Mouse (Mus musculus): ENCODE measurements around the gene Mttp. TPM values are rescaled to one million over a fixed set of nuclear protein-coding genes. Genes with fewer than 3 reads are reported as not detected.

The Mttp gene
- polyA plus RNA-seq, 1 experiment from 2014 or later, result 8.4 TPM

DNA sequence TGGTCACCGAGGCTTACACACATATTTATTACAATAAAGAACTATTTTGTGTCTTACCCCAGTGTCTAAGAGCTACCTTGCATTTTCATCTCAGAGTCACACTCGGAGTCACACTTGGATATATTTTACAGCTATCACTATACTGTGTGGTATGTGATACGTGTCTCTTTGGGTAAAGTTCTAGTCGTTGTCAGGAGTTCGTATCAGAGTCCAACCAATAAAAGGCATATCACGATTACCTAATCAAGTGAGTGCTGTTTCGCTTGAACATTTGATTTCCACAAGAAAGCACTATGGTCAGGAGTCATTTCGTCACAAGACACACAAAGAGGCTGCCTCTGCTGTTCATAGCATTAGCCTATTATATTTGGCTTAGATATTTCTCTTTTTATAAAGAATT, 11.3 kb downstream of the Mttp start:
- WGBS, result 84% methylated on average over 8 of the region's 8 CpGs

DNA sequence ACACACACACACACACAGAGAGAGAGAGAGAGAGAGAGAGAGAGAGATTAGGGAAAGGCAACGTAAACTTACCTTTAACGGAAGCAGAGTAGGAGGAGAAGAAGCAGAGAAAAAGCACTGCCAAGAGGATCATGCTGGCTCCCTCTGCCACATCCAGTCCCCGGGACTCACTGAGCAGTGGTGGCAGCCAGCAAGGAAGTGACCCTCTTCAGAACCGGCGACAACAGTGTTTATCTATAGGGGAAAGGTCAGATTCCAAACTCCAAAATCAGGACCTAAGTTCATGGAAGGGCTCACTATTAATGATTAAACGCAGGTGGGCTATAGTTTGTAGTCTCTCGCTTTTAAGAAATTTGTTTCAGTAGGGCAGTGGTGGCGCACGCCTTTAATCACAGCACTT, 13.6 kb downstream of the Mttp start:
- 44% methylated on average over 9 of the region's 9 CpGs for WGBS
- no peak for ATAC-seq (ENCODE audit: insufficient number of reproducible peaks, low FRiP score)
- Histone ChIP-seq H3K27me3 (replicated peaks) (no peaks in the 10 kb centered on the region), H3K9me3 (replicated peaks) (no peaks in the 10 kb centered on the region), H3K36me3 (no peaks in the 10 kb centered on the region), H3K4me1 (replicated peaks) (peaks cover 17% of the 10 kb centered on the region), H3K27ac (ENCODE audit: poor library complexity, severe bottlenecking) (no peak overlapping the region), H3K9ac (no peak overlapping the region), H3K4me3 (no peak overlapping the region), H3K4me2 (no peak overlapping the region)

More for the DNA sequence above, 11.3 kb downstream of the Mttp start:
- no peak overlapping the region for H3K27ac ChIP-seq (ENCODE audit: poor library complexity, severe bottlenecking)
- no peaks in the 10 kb centered on the region for H3K27me3 ChIP-seq (replicated peaks)
- no peak overlapping the region for H3K9ac ChIP-seq
- H3K4me3 ChIP-seq, result no peak overlapping the region
- no peaks in the 10 kb centered on the region for H3K9me3 ChIP-seq (replicated peaks)
- H3K4me2 ChIP-seq, result no peak overlapping the region
- no peaks in the 10 kb centered on the region for H3K36me3 ChIP-seq
- ATAC-seq (ENCODE audit: insufficient number of reproducible peaks, low FRiP score), result no peak
- peaks cover 17% of the 10 kb centered on the region for H3K4me1 ChIP-seq (replicated peaks)

- WGBS, result 58% methylated on average over 1 of the region's 1 CpGs
- Histone ChIP-seq H3K9me3 (replicated peaks) (no peaks in the 10 kb centered on the region), H3K9ac (no peak overlapping the region), H3K4me3 (no peak overlapping the region), H3K4me1 (replicated peaks) (peaks cover 15% of the 10 kb centered on the region), H3K27ac (ENCODE audit: poor library complexity, severe bottlenecking) (no peak overlapping the region), H3K36me3 (no peaks in the 10 kb centered on the region), H3K4me2 (no peak overlapping the region), H3K27me3 (replicated peaks) (no peaks in the 10 kb centered on the region)
- ATAC-seq (ENCODE audit: insufficient number of reproducible peaks, low FRiP score), result no peak
Measured at GRCm38 (mm10) chr3:138130692-138131091, 14.1 kb downstream of the Mttp start.

- peaks cover 15% of the 10 kb centered on the region for H3K4me1 ChIP-seq (replicated peaks)
- no peaks in the 10 kb centered on the region for H3K27me3 ChIP-seq (replicated peaks)
- H3K9me3 ChIP-seq (replicated peaks), result no peaks in the 10 kb centered on the region
- no peak overlapping the region for H3K9ac ChIP-seq
- no peaks in the 10 kb centered on the region for H3K36me3 ChIP-seq
- no peak overlapping the region for H3K4me2 ChIP-seq
- no peak for ATAC-seq (ENCODE audit: insufficient number of reproducible peaks, low FRiP score)
- WGBS, result 72% methylated on average over 6 of the region's 6 CpGs
- no peak overlapping the region for H3K27ac ChIP-seq (ENCODE audit: poor library complexity, severe bottlenecking)
- no peak overlapping the region for H3K4me3 ChIP-seq
Measured at GRCm38 (mm10) chr3:138129110-138129509, 15.7 kb downstream of the Mttp start.

DNA sequence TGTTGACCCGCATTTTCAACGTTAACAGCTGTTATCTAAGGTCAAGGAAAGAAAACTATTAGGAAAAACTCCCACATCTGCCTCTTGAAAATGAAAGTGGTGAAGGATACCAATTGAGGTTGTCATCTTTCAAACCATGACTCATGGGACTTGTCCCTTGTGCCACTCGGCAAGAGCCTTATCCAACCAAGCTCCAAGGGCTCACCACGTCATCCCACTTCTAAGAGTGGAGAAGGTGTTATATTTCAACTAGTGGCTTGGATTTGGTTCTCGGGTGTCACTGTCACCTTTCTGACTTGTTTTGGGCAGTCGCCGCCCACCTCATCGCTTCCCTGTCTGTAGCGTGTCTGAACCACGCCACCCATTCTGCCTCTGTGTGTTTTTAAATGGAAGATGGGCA, 20.9 kb downstream of the Mttp start:
- no peaks in the 10 kb centered on the region for H3K9me3 ChIP-seq (replicated peaks)
- ATAC-seq (ENCODE audit: insufficient number of reproducible peaks, low FRiP score), result no peak
- H3K27ac ChIP-seq (ENCODE audit: poor library complexity, severe bottlenecking), result no peak overlapping the region
- no peak overlapping the region for H3K4me3 ChIP-seq
- H3K9ac ChIP-seq, result no peak overlapping the region
- H3K4me1 ChIP-seq (replicated peaks), result peaks cover 10% of the 10 kb centered on the region
- no peak overlapping the region for H3K4me2 ChIP-seq
- whole genome bisulfite sequencing, result 71% methylated on average over 10 of the region's 10 CpGs
- H3K36me3 ChIP-seq, result no peaks in the 10 kb centered on the region
- no peaks in the 10 kb centered on the region for H3K27me3 ChIP-seq (replicated peaks)

DNA sequence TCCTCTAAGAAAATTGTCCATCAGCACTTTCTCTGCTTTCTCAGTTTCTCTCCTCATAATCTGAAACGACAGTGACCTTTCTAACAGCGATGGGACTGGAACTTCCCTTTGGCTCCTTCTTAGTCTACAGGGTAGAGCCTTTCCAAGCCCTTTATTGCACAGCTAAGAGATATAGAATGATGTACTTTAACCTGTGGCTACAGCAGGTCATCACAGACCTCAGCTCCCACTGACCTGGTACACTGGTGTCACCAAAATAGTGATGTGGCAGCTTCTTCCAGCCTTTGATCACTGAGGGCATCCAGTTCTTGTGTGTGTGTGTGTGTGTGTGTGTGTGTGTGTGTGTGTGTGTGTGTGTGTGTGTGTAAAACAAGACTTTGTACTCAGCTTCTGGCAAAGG, 23.3 kb downstream of the Mttp start:
- H3K9me3 ChIP-seq (replicated peaks), result no peaks in the 10 kb centered on the region
- peaks cover 24% of the 10 kb centered on the region for H3K4me1 ChIP-seq (replicated peaks)
- no peak overlapping the region for H3K4me2 ChIP-seq
- no peaks in the 10 kb centered on the region for H3K27me3 ChIP-seq (replicated peaks)
- no peak overlapping the region for H3K9ac ChIP-seq
- no peaks in the 10 kb centered on the region for H3K36me3 ChIP-seq
- no peak overlapping the region for H3K4me3 ChIP-seq
- no peak overlapping the region for H3K27ac ChIP-seq (ENCODE audit: poor library complexity, severe bottlenecking)
- WGBS, result 87% methylated on average over 2 of the region's 2 CpGs
- no peak for ATAC-seq (ENCODE audit: insufficient number of reproducible peaks, low FRiP score)

GRCm38 (mm10) chr3:138119444-138120105, 25.2 kb downstream of the Mttp start:
- Histone ChIP-seq H3K9ac (no peak overlapping the region), H3K4me2 (peak overlapping the region; percentile 11; the same call in 1 of the 2 replicates), H3K4me1 (replicated peaks) (peaks cover 25% of the 10 kb centered on the region), H3K4me3 (no peak overlapping the region), H3K36me3 (no peaks in the 10 kb centered on the region), H3K27ac (ENCODE audit: poor library complexity, severe bottlenecking) (peak overlapping the region; percentile 70), H3K27me3 (replicated peaks) (no peaks in the 10 kb centered on the region), H3K9me3 (replicated peaks) (no peaks in the 10 kb centered on the region)
- WGBS, result 58% methylated on average over 16 of the region's 16 CpGs
- ATAC-seq (ENCODE audit: insufficient number of reproducible peaks, low FRiP score), result peak; percentile 53; the same call in 1 of the 2 replicates

GRCm38 (mm10) chr3:138118831-138119230, 25.9 kb downstream of the Mttp start:
- Histone ChIP-seq H3K4me1 (replicated peaks) (peaks cover 25% of the 10 kb centered on the region), H3K9me3 (replicated peaks) (no peaks in the 10 kb centered on the region), H3K36me3 (no peaks in the 10 kb centered on the region), H3K27me3 (replicated peaks) (no peaks in the 10 kb centered on the region), H3K4me3 (no peak overlapping the region), H3K27ac (ENCODE audit: poor library complexity, severe bottlenecking) (peak overlapping the region; percentile 42), H3K4me2 (peak overlapping the region; percentile 29; the same call in 1 of the 2 replicates), H3K9ac (no peak overlapping the region)
- 51% methylated on average over 14 of the region's 14 CpGs for WGBS
- peak; percentile 59; the same call in 1 of the 2 replicates for ATAC-seq (ENCODE audit: insufficient number of reproducible peaks, low FRiP score)

DNA sequence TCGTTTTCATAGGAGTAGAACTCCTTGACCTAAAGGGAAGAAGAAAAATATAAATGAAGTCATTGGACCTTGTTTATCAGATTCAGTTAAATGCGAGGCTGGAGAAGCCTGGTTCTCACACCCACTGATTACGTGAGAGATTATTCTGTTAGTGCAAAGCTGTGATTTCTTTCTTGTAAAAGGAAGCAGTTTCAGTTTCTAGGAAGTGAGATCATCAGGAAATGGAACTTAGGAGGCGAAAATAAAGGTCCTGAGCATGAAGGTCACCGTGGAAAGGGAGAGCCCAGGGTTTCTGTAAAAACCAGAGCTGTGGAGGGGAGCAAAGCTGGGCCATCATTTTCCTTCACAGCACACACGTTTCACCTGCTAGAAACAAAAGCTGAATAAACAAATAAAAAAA, 26.4 kb downstream of the Mttp start:
- H3K27ac ChIP-seq (ENCODE audit: poor library complexity, severe bottlenecking), result peak overlapping the region; percentile 42
- H3K36me3 ChIP-seq, result no peaks in the 10 kb centered on the region
- no peaks in the 10 kb centered on the region for H3K9me3 ChIP-seq (replicated peaks)
- WGBS, result 45% methylated on average over 6 of the region's 6 CpGs
- no peaks in the 10 kb centered on the region for H3K27me3 ChIP-seq (replicated peaks)
- no peak overlapping the region for H3K9ac ChIP-seq
- no peak overlapping the region for H3K4me2 ChIP-seq
- H3K4me1 ChIP-seq (replicated peaks), result peaks cover 25% of the 10 kb centered on the region
- 0 out of 2 replicates have a peak, but pooled peaks have one; percentile 18 for ATAC-seq (ENCODE audit: insufficient number of reproducible peaks, low FRiP score)
- H3K4me3 ChIP-seq, result no peak overlapping the region

GRCm38 (mm10) chr3:138116871-138117270, 27.9 kb downstream of the Mttp start:
- Histone ChIP-seq H3K4me3 (no peak overlapping the region), H3K4me2 (no peak overlapping the region), H3K9ac (no peak overlapping the region), H3K9me3 (replicated peaks) (no peaks in the 10 kb centered on the region), H3K4me1 (replicated peaks) (peaks cover 25% of the 10 kb centered on the region), H3K27me3 (replicated peaks) (no peaks in the 10 kb centered on the region), H3K27ac (ENCODE audit: poor library complexity, severe bottlenecking) (peak overlapping the region; percentile 44; the same call in 1 of the 2 replicates), H3K36me3 (no peaks in the 10 kb centered on the region)
- no peak for ATAC-seq (ENCODE audit: insufficient number of reproducible peaks, low FRiP score)
- WGBS, result 67% methylated on average over 4 of the region's 4 CpGs

- H3K4me3 ChIP-seq, result no peak overlapping the region
- H3K36me3 ChIP-seq, result no peaks in the 10 kb centered on the region
- WGBS, result 79% methylated on average over 17 of the region's 17 CpGs
- H3K4me2 ChIP-seq, result no peak overlapping the region
- no peaks in the 10 kb centered on the region for H3K27me3 ChIP-seq (replicated peaks)
- no peaks in the 10 kb centered on the region for H3K9me3 ChIP-seq (replicated peaks)
- H3K9ac ChIP-seq, result no peak overlapping the region
- ATAC-seq (ENCODE audit: insufficient number of reproducible peaks, low FRiP score), result no peak
- H3K27ac ChIP-seq (ENCODE audit: poor library complexity, severe bottlenecking), result no peak overlapping the region
- H3K4me1 ChIP-seq (replicated peaks), result peaks cover 19% of the 10 kb centered on the region
Measured at GRCm38 (mm10) chr3:138114106-138114505, 30.7 kb downstream of the Mttp start.

All from heart, embryonic 12.5 days (tissue).